Mouse (Mus musculus) limb, embryonic 10.5 days (tissue): ENCODE measurements around the gene Gm21775. TPM values are rescaled to one million over a fixed set of nuclear protein-coding genes. Genes with fewer than 3 reads are reported as not detected.
"Not testable (repeated sequence)": the region's sequence is repeated elsewhere in the genome, so short reads cannot be mapped to it uniquely, and the experiment has no call there.

Source experiments
- DNase-seq: peaks from one replicate; pipeline ENCODE4 v3.0.0-alpha.2; 2017; ENCODE audit warnings: low spot score
- H3K27ac ChIP-seq: fragments of 300-500 bp; sonication (generic); 2 replicates; pipeline ENCODE4 v1.5.1; 2016; ENCODE audit warnings: mild to moderate bottlenecking
- H3K27me3 ChIP-seq: fragments of 300-500 bp; sonication (generic); 2 replicates; pipeline ENCODE4 v1.6.1; 2016; ENCODE audit warnings: low read depth, mild to moderate bottlenecking; ENCODE audit not compliant: poor library complexity, severe bottlenecking
- H3K36me3 ChIP-seq: fragments of 300-500 bp; sonication (generic); 2 replicates; pipeline ENCODE4 v1.6.1; 2016; ENCODE audit warnings: mild to moderate bottlenecking, moderate library complexity
- H3K4me1 ChIP-seq: fragments of 300-500 bp; sonication (generic); 2 replicates; pipeline ENCODE4 v1.6.1; 2016
- H3K4me3 ChIP-seq: fragments of 300-500 bp; sonication (generic); 2 replicates; pipeline ENCODE4 v1.5.1; 2016; ENCODE audit warnings: mild to moderate bottlenecking, moderate library complexity
- H3K9me3 ChIP-seq: fragments of 300-500 bp; sonication (generic); replicated peaks from 2 replicates; pipeline ENCODE4 v1.6.1; 2016; ENCODE audit warnings: mild to moderate bottlenecking
- WGBS: fragments of 180-500 bp; shearing (Covaris S2); methylation state at CpG from one replicate; pipeline ENCODE4 v1.1.7; 2016; 5-methylcytosine and 5-hydroxymethylcytosine counted together
- polyA plus RNA-seq: library from polyadenylated mRNA; unstranded; fragments of >200 nt; fragmentation: Nextera tagmentation; extraction: Ambion mirVana; gene quantifications from 2 replicates; pipeline ENCODE4 v1.2.1, GENCODE M21; 2016

The Gm21775 gene
- polyA plus RNA-seq: not detected in 2 replicates

GRCm38 (mm10) chrY:10553153-10553552 lies at the start of gene Gm21775:
TSS of gene Gm21775 (plus strand) at chrY:10553453.
- WGBS: 96% methylated on average over 4 of the region's 5 CpGs
- not testable (repeated sequence) for H3K4me1 ChIP-seq, H3K36me3 ChIP-seq, H3K27ac ChIP-seq, H3K9me3 ChIP-seq, H3K4me3 ChIP-seq, DNase-seq, H3K27me3 ChIP-seq

- DNase-seq, H3K36me3 ChIP-seq, H3K9me3 ChIP-seq, H3K4me3 ChIP-seq, H3K4me1 ChIP-seq, H3K27me3 ChIP-seq, H3K27ac ChIP-seq: not testable (repeated sequence)
Observed at GRCm38 (mm10) chrY:10535942-10536341, 17.3 kb upstream of the Gm21775 start, which contains the start of gene Gm20737. TSS of gene Gm20737 (minus strand) at chrY:10536042.

Other genes starting within 250 kb of the Gm21775 start
- gene Gm20834, start 228.9 kb upstream of the Gm21775 start, polyA plus RNA-seq: not detected in 2 replicates
- gene Gm28510, start 140.7 kb upstream of the Gm21775 start, polyA plus RNA-seq: not detected in 2 replicates
- gene Gm20737, start 17.4 kb upstream of the Gm21775 start, polyA plus RNA-seq: not detected in 2 replicates
- gene Gm21900, start 62.9 kb downstream of the Gm21775 start, polyA plus RNA-seq: not detected in 2 replicates
- gene Gm20777, start 199.0 kb downstream of the Gm21775 start, polyA plus RNA-seq: not detected in 2 replicates